Comparison of ENCODE assay signal across 9 mouse cellular contexts in the genomic region with DNA sequence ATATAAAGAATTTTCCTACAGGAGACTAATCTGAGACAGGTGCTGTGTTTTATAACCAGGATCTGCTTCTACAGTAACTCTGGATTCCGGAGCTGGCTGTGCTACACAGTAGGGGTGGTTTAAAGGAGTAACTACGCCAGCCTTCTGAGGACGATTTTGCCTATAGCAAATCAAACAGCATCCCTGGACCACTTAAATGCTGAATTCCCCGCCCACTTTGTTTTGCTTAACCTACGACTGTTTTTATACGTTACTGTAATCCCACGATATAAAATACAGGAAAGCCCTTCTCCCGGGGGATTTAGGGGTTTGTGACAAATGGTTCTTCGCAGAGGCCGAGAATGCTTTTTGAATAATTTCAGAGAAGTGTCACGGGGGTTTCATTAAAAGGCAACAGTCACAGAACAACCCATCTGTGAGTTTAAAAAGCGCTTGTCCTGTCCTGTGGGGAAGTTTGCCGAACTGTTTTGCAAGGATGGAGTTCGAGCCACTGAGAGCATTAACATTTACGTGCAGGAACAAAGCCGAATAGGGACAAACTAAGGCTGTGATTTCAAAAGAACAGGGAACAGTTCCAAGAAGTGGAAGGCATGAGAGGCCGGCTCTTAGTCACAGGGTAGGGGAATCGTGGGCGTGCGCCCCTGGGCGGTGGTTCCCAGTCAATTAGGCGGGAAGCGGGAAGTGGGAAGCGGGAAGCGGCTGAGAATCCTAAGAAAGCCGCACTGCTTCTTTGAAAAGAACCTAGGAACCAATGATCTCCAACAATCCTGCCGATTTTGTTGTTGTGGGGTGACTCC. TPM values are rescaled to one million over a fixed set of nuclear protein-coding genes. Genes with fewer than 3 reads are reported as not detected.
DNase-seq lines count a peak whose midpoint lies in the region; ATAC-seq and TF ChIP-seq lines count a peak whose summit lies in the region.
"Had no signal": no experiment of that assay in that cellular context is flagged by ENCODE, and none has a peak within 500 bp of the region (broad histone marks: within the 10 kb centered on the region; RNA-seq: fewer than 3 reads in every experiment).

No protein-coding gene starts in this region.

- peak overlapping the region; percentile 70 for H3K27ac ChIP-seq in kidney, embryonic 15.5 days
- H3K27ac ChIP-seq in heart, embryonic 14.5 days (replicated peaks in 1 of 2; ENCODE audit: control insufficient read depth in 1 of 2, insufficient read depth in 1 of 2, low read depth in 2 of 2, low read length in 2 of 2): no peak overlapping the region
- peak overlapping the region; percentile 78 for H3K27ac ChIP-seq in limb, embryonic 13.5 days

- H3K79me2 ChIP-seq in myocyte (ENCODE audit: control insufficient read depth, insufficient read depth): no peaks in the 10 kb centered on the region

- no peak overlapping the region for H3ac ChIP-seq in myocyte (ENCODE audit: control insufficient read depth, insufficient read length)

- no peak for TF ChIP-seq POLR2A in myocyte (IDR thresholded peaks at IDR 0.05; ENCODE audit: insufficient read length, low read depth)

- no peaks in the 10 kb centered on the region; the same call in 1 of the 2 replicates for H3K27me3 ChIP-seq in kidney, embryonic 15.5 days
- no peaks in the 10 kb centered on the region for H3K27me3 ChIP-seq in heart, embryonic 14.5 days (ENCODE audit: control insufficient read depth, insufficient read depth, low read length)
- H3K27me3 ChIP-seq in limb, embryonic 13.5 days: peaks cover 20% of the 10 kb centered on the region; the same call in 1 of the 2 replicates
- no peaks in the 10 kb centered on the region for H3K27me3 ChIP-seq in myocyte (ENCODE audit: control insufficient read depth, insufficient read depth, insufficient read length)

- H3K9ac ChIP-seq in kidney, embryonic 15.5 days: peak overlapping the region; percentile 15; the same call in 1 of the 2 replicates
- H3K9ac ChIP-seq in heart, embryonic 14.5 days (ENCODE audit: low read length): peak overlapping the region; percentile 42
- peak overlapping the region; percentile 50 for H3K9ac ChIP-seq in limb, embryonic 13.5 days

- peaks cover 62% of the 10 kb centered on the region for H3K4me1 ChIP-seq in kidney, embryonic 15.5 days
- peaks cover 9 to 11% of the 10 kb centered on the region in 2 experiments for H3K4me1 ChIP-seq in heart, embryonic 14.5 days (ENCODE audit: control insufficient read depth in 2 of 2, insufficient read depth in 2 of 2, low read length in 2 of 2)
- H3K4me1 ChIP-seq in limb, embryonic 13.5 days: peaks cover 54% of the 10 kb centered on the region

- peak overlapping the region; percentile 27 for H3K4me3 ChIP-seq in kidney, embryonic 15.5 days (replicated peaks)
- H3K4me3 ChIP-seq in heart, embryonic 14.5 days (ENCODE audit: control insufficient read depth in 1 of 2, insufficient read depth in 1 of 2, low read depth in 1 of 2, low read length in 2 of 2): peak overlapping the region; percentile 16 to 29
- H3K4me3 ChIP-seq in limb, embryonic 13.5 days: peak overlapping the region; percentile 29
- peak overlapping the region; percentile 18 for H3K4me3 ChIP-seq in myocyte

- no peak for ATAC-seq in kidney, embryonic 15.5 days (replicated peaks; ENCODE audit: low FRiP score)
- ATAC-seq in heart, embryonic 14.5 days (ENCODE audit: insufficient number of reproducible peaks, insufficient read depth, low FRiP score, low read depth): no peak
- peak; percentile 74 for ATAC-seq in limb, embryonic 13.5 days (ENCODE audit: low FRiP score, low read depth)
- ATAC-seq: Patski had no signal

- H3K9me3 ChIP-seq in kidney, embryonic 15.5 days (replicated peaks): no peaks in the 10 kb centered on the region
- H3K9me3 ChIP-seq in heart, embryonic 14.5 days (ENCODE audit: control insufficient read depth, low read length): no peaks in the 10 kb centered on the region
- no peaks in the 10 kb centered on the region for H3K9me3 ChIP-seq in limb, embryonic 13.5 days

- WGBS in kidney, embryonic 15.5 days: 22% methylated on average over 27 of the region's 27 CpGs
- WGBS in heart, embryonic 14.5 days: 11% methylated on average over 27 of the region's 27 CpGs
- 8% methylated on average over 27 of the region's 27 CpGs for WGBS in limb, embryonic 13.5 days

- no peak for DNase-seq in kidney, postnatal 25 days
- DNase-seq in embryo, embryonic 11 days: peak; percentile 67
- DNase-seq in layer of hippocampus, adult 9-11 months: no peak
- no peak for DNase-seq in MN1 (ENCODE audit: low spot score)

- H3K4me2 ChIP-seq in kidney, embryonic 15.5 days: peak overlapping the region; percentile 54
- H3K4me2 ChIP-seq in heart, embryonic 14.5 days (ENCODE audit: low read length): peak overlapping the region; percentile 66
- H3K4me2 ChIP-seq in limb, embryonic 13.5 days (replicated peaks): peak overlapping the region; percentile 64
- H3K4me2 ChIP-seq in myocyte (ENCODE audit: low read depth): peak overlapping the region; percentile 82

- H3K36me3 ChIP-seq in kidney, embryonic 15.5 days: no peaks in the 10 kb centered on the region
- no peaks in the 10 kb centered on the region for H3K36me3 ChIP-seq in heart, embryonic 14.5 days (ENCODE audit: control insufficient read depth, insufficient read depth, low read length)
- H3K36me3 ChIP-seq in limb, embryonic 13.5 days: no peaks in the 10 kb centered on the region
- H3K36me3 ChIP-seq in myocyte (ENCODE audit: control insufficient read depth, insufficient read depth): no peaks in the 10 kb centered on the region

TF ChIP-seq in myocyte, 11 proteins besides CTCF, POLR2A, EP300 and RAD21:
- no peak for TF ChIP-seq MAX (IDR thresholded peaks at IDR 0.05; ENCODE audit: low read depth)
- 0 out of 2 replicates have a peak, but pooled peaks have one; percentile 3 for TF ChIP-seq CEBPB (IDR thresholded peaks at IDR 0.05; ENCODE audit: insufficient read depth, poor library complexity, severe bottlenecking)
- peak; percentile 62 for TF ChIP-seq E2F4 (IDR thresholded peaks at IDR 0.05; ENCODE audit: insufficient read depth)
- no peak for TF ChIP-seq MYOG (IDR thresholded peaks at IDR 0.05; ENCODE audit: control insufficient read depth in 1 of 3, insufficient read depth in 1 of 3, insufficient read length in 2 of 3, low read depth in 2 of 3)
- TF ChIP-seq MYOD1 (IDR thresholded peaks at IDR 0.05; ENCODE audit: control insufficient read depth in 1 of 3, insufficient read length in 2 of 3, low read depth in 2 of 3): no peak
- no peak for TF ChIP-seq SRF (IDR thresholded peaks at IDR 0.05; ENCODE audit: control insufficient read depth, insufficient read length, low read depth)

RNA-seq across cellular contexts. Expression of gene Hnrnpa3, which starts 49.7 kb away (rescaled TPM):
- polyA plus RNA-seq in kidney, embryonic 15.5 days (2015; fragmentation: Nextera tagmentation; extraction: Ambion mirVana): 381 and 397 TPM in 2 replicates
- polyA plus RNA-seq in heart, embryonic 14.5 days (2014; fragmentation: Nextera tagmentation; extraction: Ambion mirVana): 121 and 134 TPM in 2 replicates
- polyA plus RNA-seq in limb, embryonic 13.5 days (2015; fragmentation: Nextera tagmentation; extraction: Ambion mirVana): 344 and 364 TPM in 2 replicates
- polyA plus RNA-seq in myocyte (2012; fragmentation: generic; extraction: Trizol): 193 TPM

Comparison
In these comparisons a context has a peak if more than half of its experiments do, and no peak if none do; other contexts are left out.
1. H3K27ac ChIP-seq: peak in kidney, embryonic 15.5 days (single experiment) and limb, embryonic 13.5 days (single experiment); none in heart, embryonic 14.5 days (0 of 2).
2. Peak in every context shown above with its lines, with median percentiles within 50 percentile points of each other: H3K4me2 ChIP-seq, H3K4me3 ChIP-seq and H3K9ac ChIP-seq.